Mouse (Mus musculus): Measurements from ENCODE around the gene Cutal.

Cutal gene

GRCm38 (mm10) chr2:34884186-34884585 is 10.0 kb downstream of the Cutal start:
- DNase-seq, result no peak

- no peak for DNase-seq
Measured at GRCm38 (mm10) chr2:34893950-34894349, 19.8 kb downstream of the Cutal start.

- no peak for DNase-seq
Measured at GRCm38 (mm10) chr2:34895503-34896113, 21.4 kb downstream of the Cutal start.

- DNase-seq, result no peak
Measured at GRCm38 (mm10) chr2:34896821-34897460, 22.7 kb downstream of the Cutal start.

GRCm38 (mm10) chr2:34897820-34898219 is 23.6 kb downstream of the Cutal start:
- peak; percentile 23 for DNase-seq

GRCm38 (mm10) chr2:34899682-34900081 is 25.5 kb downstream of the Cutal start:
- DNase-seq, result no peak

GRCm38 (mm10) chr2:34900412-34900811 is 26.2 kb downstream of the Cutal start:
- DNase-seq, result no peak

- DNase-seq, result no peak
Measured at GRCm38 (mm10) chr2:34901726-34902125, 27.5 kb downstream of the Cutal start.

GRCm38 (mm10) chr2:34902731-34903130 is 28.5 kb downstream of the Cutal start:
- DNase-seq, result no peak

GRCm38 (mm10) chr2:34903191-34903590 is 29.0 kb downstream of the Cutal start:
- DNase-seq, result no peak

GRCm38 (mm10) chr2:34903652-34904405 is 29.6 kb downstream of the Cutal start:
- no peak for DNase-seq

GRCm38 (mm10) chr2:34904849-34905542 is 30.8 kb downstream of the Cutal start:
- peak; percentile 98 for DNase-seq

GRCm38 (mm10) chr2:34906426-34906825 is 32.2 kb downstream of the Cutal start:
- no peak for DNase-seq

- DNase-seq, result peak; percentile 47
Measured at GRCm38 (mm10) chr2:34906861-34907604, 32.8 kb downstream of the Cutal start.

GRCm38 (mm10) chr2:34909719-34910118 is 35.5 kb downstream of the Cutal start:
- no peak for DNase-seq

GRCm38 (mm10) chr2:34911871-34912270 is 37.7 kb downstream of the Cutal start:
- no peak for DNase-seq

- peak; percentile 69 for DNase-seq
Measured at GRCm38 (mm10) chr2:34912613-34913012, 38.4 kb downstream of the Cutal start.

- DNase-seq, result peak; percentile 84
Measured at GRCm38 (mm10) chr2:34913218-34914068, 39.2 kb downstream of the Cutal start, which contains the start of gene Phf19. TSS of gene Phf19 (minus strand) at chr2:34914026.

GRCm38 (mm10) chr2:34914069-34914822 is 40.0 kb downstream of the Cutal start:
- DNase-seq, result peak; percentile 55

- DNase-seq, result no peak
Measured at GRCm38 (mm10) chr2:34914823-34915082, 40.6 kb downstream of the Cutal start.

- DNase-seq, result peak; percentile 53
Measured at GRCm38 (mm10) chr2:34915103-34915502, 40.9 kb downstream of the Cutal start.
